Mouse (Mus musculus) E14TG2a.4 (cell line): Measurements from ENCODE around the gene Lsg1.
A peak's percentile ranks its signal among the peaks of the same experiment; 100 is the strongest.

Experiments
- H3K27me3 ChIP-seq: 2 replicates; pipeline ENCODE4 v1.6.1; 2014; ENCODE audit warnings: low read length, control low read depth; ENCODE audit not compliant: insufficient read depth
- H3K36me3 ChIP-seq: 2 replicates; pipeline ENCODE4 v1.6.1; 2014; ENCODE audit warnings: low read length, control low read depth; ENCODE audit not compliant: insufficient read depth
- H3K4me1 ChIP-seq: replicated peaks from 2 replicates; pipeline ENCODE4 v1.6.1; 2014; ENCODE audit warnings: low read depth, low read length, control low read depth
- H3K4me3 ChIP-seq: replicated peaks from 2 replicates; pipeline ENCODE4 v1.5.1; 2014; ENCODE audit warnings: mild to moderate bottlenecking, low read length
- H3K9me3 ChIP-seq: 2 replicates; pipeline ENCODE4 v1.6.1; 2014; ENCODE audit warnings: low read length, control low read depth
- CTCF ChIP-seq: conservative IDR thresholded peaks from 2 replicates; pipeline ENCODE4 v1.5.1; 2014; ENCODE audit warnings: low read length
- NANOG ChIP-seq: IDR thresholded peaks from 2 replicates; pipeline ENCODE4 v1.6.1; 2014; ENCODE audit warnings: borderline replicate concordance, low read length, mixed read lengths
- POU5F1 ChIP-seq: IDR thresholded peaks from 2 replicates; pipeline ENCODE4 v1.6.1; 2014; ENCODE audit warnings: low read length, borderline replicate concordance

Gene Lsg1

DNA sequence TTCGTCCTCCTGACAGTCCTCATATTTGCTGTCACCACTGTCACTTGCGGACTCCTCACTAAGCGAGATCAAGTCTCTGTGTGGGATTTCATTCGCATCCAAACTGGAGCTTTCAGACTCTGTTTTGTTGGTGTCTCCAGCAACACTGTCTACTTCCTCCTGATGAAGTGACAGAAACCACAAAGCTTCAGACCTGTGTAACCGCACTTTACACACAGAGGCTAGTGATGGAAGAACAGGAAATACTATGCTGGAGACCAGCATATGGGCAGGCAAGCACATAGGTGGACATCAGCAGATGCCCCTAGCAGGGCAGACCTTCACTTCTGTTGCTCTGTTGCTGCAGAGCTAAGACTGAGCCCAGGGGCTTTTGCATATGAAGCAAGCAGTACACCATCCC is 16.0 kb downstream of the Lsg1 start:
- H3K9me3 ChIP-seq = no peaks in the 10 kb centered on the region
- TF ChIP-seq NANOG = no peak
- TF ChIP-seq POU5F1 = no peak
- TF ChIP-seq CTCF = no peak
- peaks cover 98% of the 10 kb centered on the region for H3K36me3 ChIP-seq
- H3K27me3 ChIP-seq = no peaks in the 10 kb centered on the region
- peaks cover 69% of the 10 kb centered on the region for H3K4me1 ChIP-seq
- H3K4me3 ChIP-seq = no peak overlapping the region

DNA sequence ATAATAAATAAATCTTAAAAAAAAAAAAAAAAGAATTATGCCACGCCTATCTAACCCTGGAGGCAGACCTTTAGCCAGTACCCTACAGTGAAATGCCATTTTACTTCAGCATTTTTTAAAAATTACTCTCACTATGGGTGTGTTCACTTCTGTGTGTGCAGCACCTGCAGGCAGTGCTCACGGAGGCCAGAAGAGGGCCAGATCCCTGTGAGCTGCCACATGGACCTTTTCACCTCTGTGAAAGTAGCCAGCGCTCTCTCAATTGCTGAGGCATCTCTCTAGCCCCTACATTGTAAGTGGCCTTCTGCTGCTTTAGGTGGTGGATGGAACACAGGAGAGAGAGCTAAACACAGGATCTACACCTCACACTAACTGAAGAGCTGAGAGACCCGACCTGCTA is 17.2 kb downstream of the Lsg1 start:
- H3K9me3 ChIP-seq = no peaks in the 10 kb centered on the region
- no peak overlapping the region for H3K4me3 ChIP-seq
- H3K4me1 ChIP-seq = peaks cover 75% of the 10 kb centered on the region
- no peak for TF ChIP-seq POU5F1
- TF ChIP-seq NANOG = no peak
- peak; percentile 13; the same call in 1 of the 2 replicates for TF ChIP-seq CTCF
- H3K27me3 ChIP-seq = no peaks in the 10 kb centered on the region
- H3K36me3 ChIP-seq = peaks cover 98% of the 10 kb centered on the region

DNA sequence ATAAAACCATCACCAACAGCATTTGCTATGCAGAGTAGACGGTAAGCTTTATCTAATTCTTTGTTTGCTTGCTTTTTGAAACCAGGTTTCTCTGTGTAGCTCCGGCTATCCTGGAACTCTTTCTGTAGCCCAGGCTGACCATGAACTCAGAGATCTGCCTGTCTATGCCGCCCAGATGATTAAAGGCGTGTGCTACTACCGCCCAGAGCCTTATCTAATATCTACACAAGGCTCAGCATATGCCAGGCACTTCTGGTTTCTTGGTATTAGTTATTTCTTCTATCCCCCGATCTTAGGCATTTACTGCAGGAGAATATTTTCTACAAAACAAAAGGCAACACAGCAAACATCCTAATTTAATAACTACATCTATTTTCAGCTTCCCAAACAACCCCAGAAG is 21.8 kb downstream of the Lsg1 start:
- no peak for TF ChIP-seq CTCF
- no peak for TF ChIP-seq POU5F1
- TF ChIP-seq NANOG = 0 out of 2 replicates have a peak, but pooled peaks have one; percentile 24
- Histone ChIP-seq H3K9me3 (no peaks in the 10 kb centered on the region), H3K4me1 (peaks cover 65% of the 10 kb centered on the region), H3K36me3 (peaks cover 100% of the 10 kb centered on the region), H3K4me3 (no peak overlapping the region), H3K27me3 (no peaks in the 10 kb centered on the region)

DNA sequence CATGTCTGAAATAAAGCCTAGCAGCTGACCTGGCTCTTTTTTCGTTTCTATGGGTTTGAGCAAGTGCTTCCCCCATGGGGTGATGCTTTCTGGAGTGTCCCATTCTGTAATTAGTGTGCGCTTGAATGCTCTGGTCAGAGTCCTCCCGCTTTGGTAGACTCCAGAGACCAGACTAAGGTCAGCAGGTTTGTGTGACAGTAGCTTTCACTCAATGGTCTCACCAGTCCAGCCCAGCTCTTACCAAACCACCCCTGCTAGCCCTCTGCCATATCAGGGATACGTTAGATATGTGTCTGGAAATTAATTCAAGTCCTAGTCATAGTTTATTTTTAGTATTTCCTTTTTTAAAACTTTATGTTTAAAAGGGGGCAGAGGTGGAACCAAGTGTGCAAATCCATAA is 26.8 kb downstream of the Lsg1 start:
- TF ChIP-seq POU5F1 = no peak
- TF ChIP-seq NANOG = no peak
- no peak for TF ChIP-seq CTCF
- Histone ChIP-seq H3K4me3 (no peak overlapping the region), H3K9me3 (peaks cover 38% of the 10 kb centered on the region), H3K36me3 (peaks cover 95% of the 10 kb centered on the region), H3K4me1 (peaks cover 51% of the 10 kb centered on the region), H3K27me3 (no peaks in the 10 kb centered on the region)

DNA sequence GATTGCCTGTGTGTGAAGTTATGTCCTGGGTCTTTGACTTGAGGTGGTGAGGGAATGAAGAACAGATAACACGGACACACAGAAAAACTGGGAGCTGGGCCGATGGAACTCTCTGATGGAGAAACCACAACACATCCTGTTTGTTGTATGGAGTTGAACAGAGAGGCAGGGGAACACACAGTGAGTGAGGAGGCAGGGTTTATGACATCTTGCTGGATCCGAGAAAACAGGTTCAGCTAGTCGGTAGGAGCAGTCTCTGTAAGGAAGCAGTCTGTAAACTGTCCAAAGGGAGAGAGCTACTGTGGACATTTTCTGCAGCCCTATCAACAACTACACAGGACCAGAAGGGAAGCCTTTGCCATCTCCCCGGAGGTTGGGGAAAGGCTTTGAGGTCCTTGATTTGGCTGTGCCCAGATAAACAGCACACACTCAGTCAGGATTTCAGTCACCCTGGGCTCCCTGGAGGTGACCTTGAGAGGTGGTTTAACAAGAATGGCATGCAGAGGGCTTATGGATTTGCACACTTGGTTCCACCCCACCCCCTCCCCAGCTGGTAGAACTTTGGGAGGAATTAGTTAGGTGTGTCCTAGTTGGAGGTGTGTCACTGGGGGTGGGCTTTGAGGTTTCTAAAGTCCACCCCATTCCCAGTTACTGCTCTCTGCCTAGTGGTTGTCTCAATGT is 27.9 kb downstream of the Lsg1 start:
- H3K4me3 ChIP-seq = no peak overlapping the region
- peaks cover 87% of the 10 kb centered on the region for H3K36me3 ChIP-seq
- peaks cover 48% of the 10 kb centered on the region for H3K4me1 ChIP-seq
- H3K9me3 ChIP-seq = peaks cover 49% of the 10 kb centered on the region
- H3K27me3 ChIP-seq = no peaks in the 10 kb centered on the region
- TF ChIP-seq NANOG (no peak), POU5F1 (no peak), CTCF (no peak)

DNA sequence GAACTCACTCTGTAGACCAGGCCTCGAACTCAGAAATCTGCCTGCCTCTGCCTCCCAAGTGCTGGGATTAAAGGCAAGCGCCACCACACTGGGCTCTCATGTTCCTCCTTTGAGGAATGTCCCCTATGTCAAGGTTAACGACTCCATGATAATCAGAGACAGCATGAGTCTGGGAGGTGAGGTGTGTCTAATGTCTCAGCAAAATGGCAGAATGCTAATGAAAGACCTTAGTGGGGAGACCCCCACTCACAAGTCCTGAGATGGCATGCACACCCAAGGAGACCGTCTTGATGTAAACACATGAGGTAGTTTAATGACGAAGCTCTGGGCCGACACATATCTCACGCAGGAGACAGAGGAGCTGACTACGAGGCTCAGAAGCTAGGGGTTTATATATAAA is 33.3 kb downstream of the Lsg1 start:
- TF ChIP-seq NANOG (no peak), CTCF (no peak), POU5F1 (no peak)
- H3K9me3 ChIP-seq = peaks cover 52% of the 10 kb centered on the region
- peaks cover 34% of the 10 kb centered on the region for H3K36me3 ChIP-seq

DNA sequence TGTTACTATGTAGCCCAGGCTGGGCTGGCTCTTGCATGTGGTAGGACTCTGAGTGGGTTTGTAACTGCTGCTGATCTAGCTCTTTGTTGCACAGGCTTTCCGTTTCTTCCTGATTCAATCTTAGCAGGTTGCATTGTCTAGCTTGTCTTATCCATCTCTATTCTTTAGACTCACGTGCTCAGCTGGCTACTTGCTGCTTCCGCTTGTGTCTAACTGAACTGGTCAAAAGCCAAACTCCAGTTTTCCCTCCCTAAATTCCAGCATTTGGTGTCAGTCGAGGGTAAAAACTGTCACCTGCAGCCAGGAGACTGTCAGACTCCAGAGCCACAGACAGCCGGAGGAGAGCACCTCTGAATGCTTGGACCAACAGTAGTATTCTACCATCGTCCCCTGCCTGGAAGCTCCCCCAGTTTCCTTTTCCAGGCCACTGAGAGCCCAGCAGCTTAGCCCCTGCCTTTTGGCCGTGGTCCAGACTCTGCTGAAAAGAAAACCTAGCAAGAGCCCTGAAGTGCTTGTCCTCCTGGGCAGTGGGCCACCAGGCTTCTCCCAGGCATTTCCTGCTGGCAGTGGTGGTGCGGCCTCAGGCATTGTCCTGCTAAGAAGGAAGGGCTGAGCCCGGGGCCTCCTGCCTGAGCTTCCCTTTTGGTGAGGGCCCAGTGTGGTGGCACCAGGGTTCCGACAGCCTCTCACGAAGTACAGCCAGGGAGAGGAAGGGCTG is 34.6 kb downstream of the Lsg1 start:
- peaks cover 45% of the 10 kb centered on the region for H3K4me1 ChIP-seq
- TF ChIP-seq CTCF = no peak
- no peak for TF ChIP-seq NANOG
- TF ChIP-seq POU5F1 = no peak
- H3K27me3 ChIP-seq = peaks cover 21% of the 10 kb centered on the region
- peaks cover 20% of the 10 kb centered on the region for H3K36me3 ChIP-seq
- H3K4me3 ChIP-seq = 0 out of 2 replicates have a peak overlapping the region, but pooled peaks have one; percentile 7
- peaks cover 38% of the 10 kb centered on the region for H3K9me3 ChIP-seq

More for the DNA sequence above, 33.3 kb downstream of the Lsg1 start:
- H3K27me3 ChIP-seq = peaks cover 11% of the 10 kb centered on the region
- H3K4me3 ChIP-seq = no peak overlapping the region
- H3K4me1 ChIP-seq = peaks cover 37% of the 10 kb centered on the region

DNA sequence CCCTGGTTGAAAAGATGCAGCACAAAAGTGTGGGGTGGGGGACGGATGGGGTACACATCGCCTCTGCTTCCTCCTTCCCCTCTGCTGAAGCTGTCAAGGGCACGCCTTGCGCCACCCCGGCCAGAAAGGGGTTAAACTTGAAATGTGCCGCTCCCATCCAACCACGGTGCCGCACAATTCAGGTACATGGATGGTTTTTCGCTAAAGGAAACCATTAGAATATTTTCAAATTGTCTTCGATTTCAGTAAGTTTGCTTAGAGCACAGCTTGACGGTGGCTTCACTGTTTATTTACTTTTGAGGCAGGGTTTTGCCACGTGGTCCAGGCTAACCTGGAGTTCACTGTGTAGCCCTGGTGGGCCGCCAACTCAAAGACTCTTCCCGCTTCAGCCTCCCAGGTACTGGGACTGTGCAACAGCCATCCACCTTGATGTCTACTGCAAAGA is 36.6 kb downstream of the Lsg1 start, which contains the start of gene Tmem44:
Tmem44 (minus strand) TSS at position 95 of the 445 bp plus-strand sequence.
- Histone ChIP-seq H3K4me1 (peaks cover 49% of the 10 kb centered on the region), H3K27me3 (peaks cover 21% of the 10 kb centered on the region), H3K4me3 (peak within 1 kb of the TSS; percentile 92), H3K9me3 (peaks cover 23% of the 10 kb centered on the region), H3K36me3 (peaks cover 6% of the 10 kb centered on the region)
- TF ChIP-seq POU5F1 (no peak), NANOG (no peak), CTCF (no peak)
